Mouse (Mus musculus): Measurements from ENCODE around the gene Thpo. TPM values are rescaled to one million over a fixed set of nuclear protein-coding genes. Genes with fewer than 3 reads are reported as not detected.

Gene Thpo
- polyA plus RNA-seq, 1 experiment, result 1.0 TPM

DNA sequence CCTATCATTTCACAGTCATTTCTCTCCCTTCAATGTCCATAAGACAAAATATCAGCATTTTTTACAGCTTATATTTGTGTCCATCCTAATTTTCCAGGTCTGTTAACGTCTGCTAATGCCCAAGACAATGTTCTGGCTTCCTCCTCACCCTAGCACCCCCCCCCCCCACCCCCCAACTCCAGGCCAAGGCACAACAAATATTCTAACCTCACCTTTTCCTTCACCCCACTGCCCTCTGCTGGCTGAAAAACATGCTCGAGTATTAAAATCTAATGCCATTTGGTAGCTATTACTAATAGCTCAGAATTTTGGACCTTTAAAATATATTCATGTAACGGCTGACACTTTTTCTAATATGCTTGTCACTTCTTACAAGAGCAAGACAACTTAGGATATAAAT is 27.4 kb upstream of the Thpo start:
- Histone ChIP-seq H3K27ac (ENCODE audit: control insufficient read depth, insufficient read depth, low read length) (no peak overlapping the region), H3K4me1 (replicated peaks; ENCODE audit: control insufficient read depth, insufficient read depth, low read length) (no peaks in the 10 kb centered on the region), H3K27me3 (ENCODE audit: control insufficient read depth, insufficient read depth, low read length) (no peaks in the 10 kb centered on the region), H3K4me3 (ENCODE audit: control insufficient read depth, insufficient read depth, low read length) (no peak overlapping the region), H3K36me3 (ENCODE audit: control insufficient read depth, insufficient read depth, low read length) (no peaks in the 10 kb centered on the region)
- TF ChIP-seq CTCF (IDR thresholded peaks at IDR 0.05; ENCODE audit: borderline replicate concordance, control insufficient read depth, extremely low read depth, insufficient read depth, low read length, poor library complexity), result no peak
- WGBS, result 8% methylated on average over 3 of the region's 3 CpGs
- DNase-seq, result peak; percentile 28

DNA sequence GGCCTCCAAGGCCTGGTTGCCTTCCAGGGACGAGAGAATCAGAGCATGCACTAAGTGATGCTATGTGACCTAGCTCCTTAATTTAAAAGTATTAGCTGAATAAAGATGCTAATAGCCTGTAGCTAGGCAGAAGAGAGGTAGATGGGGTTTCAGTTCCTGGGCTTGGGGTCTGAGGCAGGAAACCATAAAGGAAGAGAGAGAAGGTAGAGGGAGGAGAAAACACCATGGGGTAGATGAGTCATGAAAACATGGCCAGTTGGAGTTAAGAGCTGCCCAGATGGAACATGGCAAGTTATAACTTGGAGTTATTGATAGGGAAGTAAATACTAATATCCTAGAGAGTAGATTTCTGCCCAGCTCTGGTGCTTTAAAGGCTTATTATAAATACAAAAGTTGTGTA is 23.1 kb upstream of the Thpo start:
- H3K36me3 ChIP-seq (ENCODE audit: control insufficient read depth, insufficient read depth, low read length), result no peaks in the 10 kb centered on the region
- WGBS, result 73% methylated on average over 1 of the region's 1 CpGs
- TF ChIP-seq CTCF (IDR thresholded peaks at IDR 0.05; ENCODE audit: borderline replicate concordance, control insufficient read depth, extremely low read depth, insufficient read depth, low read length, poor library complexity) (no peak), POLR2A (IDR thresholded peaks at IDR 0.05; ENCODE audit: control insufficient read depth, extremely low read depth, insufficient read depth, low read length, poor library complexity) (no peak)
- no peak overlapping the region for H3K4me3 ChIP-seq (ENCODE audit: control insufficient read depth, insufficient read depth, low read length)
- H3K4me1 ChIP-seq (replicated peaks; ENCODE audit: control insufficient read depth, insufficient read depth, low read length), result no peaks in the 10 kb centered on the region
- H3K27ac ChIP-seq (ENCODE audit: control insufficient read depth, insufficient read depth, low read length), result no peak overlapping the region
- H3K27me3 ChIP-seq (ENCODE audit: control insufficient read depth, insufficient read depth, low read length), result no peaks in the 10 kb centered on the region
- no peak for DNase-seq

DNA sequence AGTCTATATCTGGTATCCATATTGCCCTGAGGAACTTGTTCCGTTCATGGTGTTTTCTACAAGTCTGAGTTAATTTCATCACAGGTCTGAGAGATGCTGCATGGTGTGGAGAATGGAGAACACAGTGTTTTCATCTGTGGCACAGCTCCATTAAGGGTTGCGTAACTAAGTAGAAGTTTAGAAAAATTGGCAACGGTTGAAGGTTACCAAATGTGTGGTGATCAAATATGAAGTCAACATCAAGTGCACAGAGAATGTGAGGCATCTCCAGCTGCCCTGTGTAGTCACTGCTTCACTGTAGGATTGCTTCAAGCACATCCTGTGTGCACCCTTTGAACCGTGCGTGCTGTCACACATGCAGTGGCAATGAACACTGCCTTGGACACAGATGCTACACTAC is 21.7 kb upstream of the Thpo start:
- H3K4me1 ChIP-seq (replicated peaks; ENCODE audit: control insufficient read depth, insufficient read depth, low read length), result no peaks in the 10 kb centered on the region
- H3K27me3 ChIP-seq (ENCODE audit: control insufficient read depth, insufficient read depth, low read length), result no peaks in the 10 kb centered on the region
- no peaks in the 10 kb centered on the region for H3K36me3 ChIP-seq (ENCODE audit: control insufficient read depth, insufficient read depth, low read length)
- no peak overlapping the region for H3K27ac ChIP-seq (ENCODE audit: control insufficient read depth, insufficient read depth, low read length)
- no peak for TF ChIP-seq POLR2A (IDR thresholded peaks at IDR 0.05; ENCODE audit: control insufficient read depth, extremely low read depth, insufficient read depth, low read length, poor library complexity)
- TF ChIP-seq CTCF (IDR thresholded peaks at IDR 0.05; ENCODE audit: borderline replicate concordance, control insufficient read depth, extremely low read depth, insufficient read depth, low read length, poor library complexity), result no peak
- H3K4me3 ChIP-seq (ENCODE audit: control insufficient read depth, insufficient read depth, low read length), result no peak overlapping the region
- 89% methylated on average over 5 of the region's 5 CpGs for WGBS
- no peak for DNase-seq

DNA sequence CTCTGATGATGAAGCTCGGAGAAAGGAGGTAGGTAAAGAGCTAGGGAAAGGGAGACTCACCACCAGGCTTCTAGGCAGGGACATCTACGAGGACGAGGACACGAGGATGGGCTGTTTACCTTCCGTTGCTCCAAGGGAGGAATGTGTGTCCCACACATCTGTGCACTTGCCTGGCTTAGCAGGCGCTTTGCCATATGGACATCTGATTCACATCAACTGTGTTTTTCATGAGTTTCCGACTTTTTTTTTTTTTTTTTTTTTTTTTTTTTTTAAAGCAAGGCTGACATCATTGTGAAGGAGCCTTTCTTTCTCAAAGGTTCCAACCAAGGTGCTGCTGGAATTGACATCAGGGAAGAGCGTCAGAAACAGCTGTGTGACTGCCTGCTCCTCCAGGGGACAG is 16.2 kb upstream of the Thpo start:
- no peak overlapping the region for H3K4me3 ChIP-seq (ENCODE audit: control insufficient read depth, insufficient read depth, low read length)
- no peak overlapping the region for H3K27ac ChIP-seq (ENCODE audit: control insufficient read depth, insufficient read depth, low read length)
- no peaks in the 10 kb centered on the region for H3K27me3 ChIP-seq (ENCODE audit: control insufficient read depth, insufficient read depth, low read length)
- WGBS, result 80% methylated on average over 8 of the region's 8 CpGs
- no peaks in the 10 kb centered on the region for H3K36me3 ChIP-seq (ENCODE audit: control insufficient read depth, insufficient read depth, low read length)
- TF ChIP-seq CTCF (IDR thresholded peaks at IDR 0.05; ENCODE audit: borderline replicate concordance, control insufficient read depth, extremely low read depth, insufficient read depth, low read length, poor library complexity) (no peak), POLR2A (IDR thresholded peaks at IDR 0.05; ENCODE audit: control insufficient read depth, extremely low read depth, insufficient read depth, low read length, poor library complexity) (no peak)
- H3K4me1 ChIP-seq (replicated peaks; ENCODE audit: control insufficient read depth, insufficient read depth, low read length), result 0 out of 2 replicates have a peak, but pooled peaks cover 3% of the 10 kb centered on the region
- no peak for DNase-seq

DNA sequence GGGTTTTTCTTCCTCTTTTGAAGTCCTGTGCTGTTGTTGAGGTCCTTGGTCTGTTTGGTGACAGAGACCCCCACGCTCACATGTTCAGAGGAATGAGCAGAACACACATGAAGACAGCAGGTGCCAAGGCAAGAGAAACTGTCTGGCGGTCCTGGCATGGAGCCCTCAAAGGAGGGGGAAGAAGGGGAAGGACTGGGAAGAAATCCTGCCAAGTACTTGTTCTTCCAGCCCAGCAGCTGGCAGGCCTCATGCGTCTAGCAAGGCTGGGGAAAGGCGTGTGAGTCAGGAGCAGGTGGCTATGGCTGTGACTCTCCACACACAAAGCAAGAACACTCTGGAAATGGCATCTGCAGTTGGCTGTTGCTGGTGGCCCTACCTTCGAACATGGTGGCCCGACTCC is 12.3 kb upstream of the Thpo start:
- Histone ChIP-seq H3K4me1 (replicated peaks; ENCODE audit: control insufficient read depth, insufficient read depth, low read length) (0 out of 2 replicates have a peak, but pooled peaks cover 3% of the 10 kb centered on the region), H3K27ac (ENCODE audit: control insufficient read depth, insufficient read depth, low read length) (no peak overlapping the region), H3K27me3 (ENCODE audit: control insufficient read depth, insufficient read depth, low read length) (no peaks in the 10 kb centered on the region), H3K4me3 (ENCODE audit: control insufficient read depth, insufficient read depth, low read length) (no peak overlapping the region), H3K36me3 (ENCODE audit: control insufficient read depth, insufficient read depth, low read length) (no peaks in the 10 kb centered on the region)
- no peak for DNase-seq
- 43% methylated on average over 6 of the region's 6 CpGs for WGBS
- TF ChIP-seq POLR2A (IDR thresholded peaks at IDR 0.05; ENCODE audit: control insufficient read depth, extremely low read depth, insufficient read depth, low read length, poor library complexity) (no peak), CTCF (IDR thresholded peaks at IDR 0.05; ENCODE audit: borderline replicate concordance, control insufficient read depth, extremely low read depth, insufficient read depth, low read length, poor library complexity) (no peak)

DNA sequence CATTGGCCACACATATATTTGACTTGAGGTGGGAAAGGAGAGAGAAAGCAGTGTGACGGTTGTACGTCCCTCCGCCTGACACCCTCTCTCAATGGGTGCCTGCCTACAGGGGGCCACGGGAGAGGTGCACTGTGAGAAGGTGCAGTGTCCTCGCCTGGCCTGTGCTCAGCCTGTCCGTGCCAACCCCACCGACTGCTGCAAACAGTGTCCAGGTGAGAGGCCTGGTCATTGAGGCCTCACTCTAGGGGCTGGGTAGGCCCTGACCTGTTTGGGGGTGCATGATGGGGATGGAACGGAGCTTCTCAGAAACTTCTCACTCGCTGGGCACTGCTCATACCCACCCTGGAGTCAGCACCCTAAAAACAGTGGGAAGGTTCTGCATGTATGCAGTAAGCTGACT is 5.5 kb upstream of the Thpo start:
- Histone ChIP-seq H3K4me3 (ENCODE audit: control insufficient read depth, insufficient read depth, low read length) (no peak overlapping the region), H3K27me3 (ENCODE audit: control insufficient read depth, insufficient read depth, low read length) (peaks cover 7% of the 10 kb centered on the region; the same call in 1 of the 2 replicates), H3K36me3 (ENCODE audit: control insufficient read depth, insufficient read depth, low read length) (no peaks in the 10 kb centered on the region), H3K4me1 (replicated peaks; ENCODE audit: control insufficient read depth, insufficient read depth, low read length) (no peaks in the 10 kb centered on the region), H3K27ac (ENCODE audit: control insufficient read depth, insufficient read depth, low read length) (no peak overlapping the region)
- no peak for DNase-seq
- TF ChIP-seq CTCF (IDR thresholded peaks at IDR 0.05; ENCODE audit: borderline replicate concordance, control insufficient read depth, extremely low read depth, insufficient read depth, low read length, poor library complexity) (no peak), POLR2A (IDR thresholded peaks at IDR 0.05; ENCODE audit: control insufficient read depth, extremely low read depth, insufficient read depth, low read length, poor library complexity) (no peak)
- WGBS, result 94% methylated on average over 9 of the region's 9 CpGs

DNA sequence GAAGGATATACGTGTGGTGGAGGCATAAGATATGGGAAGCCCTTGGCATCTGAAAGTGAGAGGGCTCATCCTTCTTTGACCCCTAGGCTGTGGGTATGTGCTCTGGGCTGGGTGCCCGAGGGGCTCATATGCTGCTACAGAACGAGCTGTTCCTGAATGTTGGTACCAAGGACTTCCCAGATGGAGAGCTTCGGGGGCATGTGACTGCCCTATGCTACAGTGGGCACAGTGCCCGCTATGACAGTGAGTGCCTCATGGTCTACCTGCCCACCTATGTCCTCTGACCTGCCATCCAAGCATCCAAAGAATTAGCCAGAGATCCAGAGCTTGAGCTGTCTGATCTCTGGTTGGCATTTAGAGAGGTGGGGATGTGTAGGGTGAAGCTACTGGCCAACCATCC is 2.5 kb upstream of the Thpo start:
- no peak for DNase-seq
- H3K36me3 ChIP-seq (ENCODE audit: control insufficient read depth, insufficient read depth, low read length), result no peaks in the 10 kb centered on the region
- 88% methylated on average over 5 of the region's 5 CpGs for WGBS
- TF ChIP-seq POLR2A (IDR thresholded peaks at IDR 0.05; ENCODE audit: control insufficient read depth, extremely low read depth, insufficient read depth, low read length, poor library complexity) (no peak), CTCF (IDR thresholded peaks at IDR 0.05; ENCODE audit: borderline replicate concordance, control insufficient read depth, extremely low read depth, insufficient read depth, low read length, poor library complexity) (no peak)
- no peak overlapping the region for H3K4me3 ChIP-seq (ENCODE audit: control insufficient read depth, insufficient read depth, low read length)
- peaks cover 21% of the 10 kb centered on the region for H3K27me3 ChIP-seq (ENCODE audit: control insufficient read depth, insufficient read depth, low read length)
- H3K4me1 ChIP-seq (replicated peaks; ENCODE audit: control insufficient read depth, insufficient read depth, low read length), result 0 out of 2 replicates have a peak, but pooled peaks cover 3% of the 10 kb centered on the region
- no peak overlapping the region for H3K27ac ChIP-seq (ENCODE audit: control insufficient read depth, insufficient read depth, low read length)

Measured in thymus, adult 2 months (tissue).